Mouse (Mus musculus) cerebellum, adult 18-20 months (tissue): ENCODE measurements around the gene Gast.
"Not testable (repeated sequence)": the region's sequence is repeated elsewhere in the genome, so short reads cannot be mapped to it uniquely, and the experiment has no call there.

Experiments
- DNase-seq, 2 experiments: peaks; one replicate each; pipeline ENCODE4 v3.0.0; 2021

Gene Gast

DNA sequence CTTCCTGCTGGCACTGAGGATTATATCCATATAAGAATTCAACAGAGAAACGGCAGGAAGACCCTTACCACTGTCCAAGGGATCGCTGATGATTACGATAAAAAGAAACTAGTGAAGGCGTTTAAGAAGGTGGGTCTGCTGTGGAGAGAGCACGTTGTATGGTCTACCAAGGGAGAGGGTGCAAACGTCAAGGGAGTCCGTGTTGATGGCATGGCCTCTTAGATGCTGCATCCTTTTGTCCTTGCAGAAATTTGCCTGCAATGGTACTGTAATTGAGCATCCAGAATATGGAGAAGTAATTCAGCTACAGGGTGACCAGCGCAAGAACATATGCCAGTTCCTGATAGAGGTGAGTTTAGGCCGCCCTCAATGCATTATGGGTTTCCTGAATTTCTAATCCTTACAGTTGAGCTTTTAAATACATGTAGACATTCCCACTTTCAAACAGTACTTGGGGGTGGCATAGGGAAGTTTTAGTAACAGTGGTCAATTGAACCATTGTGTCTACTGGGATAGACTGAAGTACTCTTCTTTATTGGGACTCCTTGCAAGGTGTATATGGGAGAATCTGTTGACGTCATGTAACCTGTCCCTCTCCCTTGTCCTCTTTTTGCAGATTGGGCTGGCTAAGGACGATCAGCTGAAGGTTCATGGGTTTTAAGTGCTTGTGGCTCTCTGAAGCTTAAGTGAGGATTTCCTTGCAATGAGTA, 13.4 kb upstream of the Gast start:
- DNase-seq = peak in 1 of 2 experiments; percentile 23

DNA sequence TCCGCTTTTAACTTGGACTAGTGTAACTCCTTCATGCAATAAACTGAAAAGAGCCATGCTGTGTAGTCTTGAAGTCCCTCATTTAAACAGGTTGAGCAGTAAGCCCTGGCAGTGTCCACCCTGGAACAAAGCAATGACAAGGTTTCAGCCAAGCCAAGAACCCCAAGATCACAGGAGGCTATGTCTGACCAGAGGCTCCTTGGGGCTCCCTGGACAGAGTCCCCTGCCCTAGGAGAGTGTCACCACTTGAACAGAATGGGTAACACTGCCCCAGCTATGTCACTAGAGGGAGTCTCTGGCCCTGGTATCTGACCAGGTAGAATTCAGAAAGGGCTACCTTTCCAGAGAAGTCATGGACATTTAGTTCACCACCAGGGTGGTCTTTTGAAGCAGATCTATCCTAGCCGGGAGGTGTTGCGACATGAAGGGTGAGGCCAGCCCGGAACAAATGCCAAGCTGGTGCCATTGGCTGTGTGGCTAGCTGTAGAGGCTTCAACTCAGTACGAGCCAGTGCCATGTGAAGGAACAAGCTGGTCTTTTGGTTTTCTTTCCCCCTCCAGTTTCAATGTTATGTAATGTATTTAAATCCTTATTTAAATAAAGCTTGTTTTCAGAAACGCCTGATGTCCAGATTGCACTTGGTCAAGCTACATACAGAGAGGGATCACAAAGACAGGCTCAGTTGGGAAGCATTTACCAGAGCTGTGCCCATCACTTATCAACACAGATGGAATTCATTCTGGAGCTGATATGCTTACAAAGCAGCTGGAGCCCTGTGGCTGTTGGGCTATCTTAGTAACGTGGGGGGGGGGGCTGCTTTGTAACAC, 12.5 kb upstream of the Gast start:
- DNase-seq = not testable (repeated sequence)

DNA sequence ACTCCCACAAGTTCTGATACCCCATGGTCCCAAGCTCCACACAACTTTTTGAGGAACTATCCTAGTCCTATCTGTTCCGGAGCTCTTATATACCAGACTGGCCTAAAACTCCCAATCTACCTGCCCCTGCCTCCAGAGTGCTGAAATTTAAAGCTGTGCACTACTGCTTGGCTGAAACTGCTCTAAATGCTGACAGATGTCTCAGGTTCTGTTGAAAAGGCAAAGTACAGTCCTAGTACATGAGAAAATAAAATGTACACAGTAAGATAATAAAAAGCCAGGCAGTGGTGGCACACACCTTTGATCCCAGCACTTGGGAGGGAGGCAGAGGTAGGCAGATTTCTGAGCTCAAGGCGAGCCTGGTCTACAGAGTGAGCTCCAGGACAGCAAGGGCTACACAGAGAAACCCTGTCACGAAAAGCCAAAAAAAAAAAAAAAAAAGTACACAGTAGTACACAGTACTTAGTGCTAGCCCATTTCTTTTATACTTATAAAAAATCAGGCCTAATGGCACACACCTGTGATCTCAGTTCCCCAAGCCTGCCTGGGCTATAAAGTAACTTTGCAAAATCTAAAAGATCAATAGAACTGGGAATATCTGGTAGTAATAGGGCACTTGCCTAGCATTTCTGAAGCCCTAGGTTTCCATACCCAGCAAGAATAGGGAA, 11.5 kb upstream of the Gast start:
- no peak for DNase-seq

DNA sequence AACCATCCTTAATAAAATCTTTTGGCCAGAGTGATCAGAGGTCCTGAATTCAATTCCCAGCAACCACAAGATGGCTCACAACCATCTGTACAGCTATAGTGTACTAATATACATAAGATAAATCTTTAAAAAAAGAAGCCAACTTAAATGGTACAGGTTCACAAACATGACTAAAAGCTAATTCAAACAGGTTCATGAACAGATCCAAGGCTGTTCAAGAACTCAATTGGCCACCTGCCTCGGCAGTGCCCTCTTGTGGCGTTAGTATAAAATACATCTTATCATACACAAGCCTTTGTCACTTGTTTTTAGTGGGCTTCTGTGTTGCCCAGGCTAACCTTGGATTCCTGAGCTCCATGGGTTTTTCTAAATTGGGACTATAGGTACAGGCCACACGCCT, 10.6 kb upstream of the Gast start:
- peak; percentile 50 to 66 for DNase-seq

DNA sequence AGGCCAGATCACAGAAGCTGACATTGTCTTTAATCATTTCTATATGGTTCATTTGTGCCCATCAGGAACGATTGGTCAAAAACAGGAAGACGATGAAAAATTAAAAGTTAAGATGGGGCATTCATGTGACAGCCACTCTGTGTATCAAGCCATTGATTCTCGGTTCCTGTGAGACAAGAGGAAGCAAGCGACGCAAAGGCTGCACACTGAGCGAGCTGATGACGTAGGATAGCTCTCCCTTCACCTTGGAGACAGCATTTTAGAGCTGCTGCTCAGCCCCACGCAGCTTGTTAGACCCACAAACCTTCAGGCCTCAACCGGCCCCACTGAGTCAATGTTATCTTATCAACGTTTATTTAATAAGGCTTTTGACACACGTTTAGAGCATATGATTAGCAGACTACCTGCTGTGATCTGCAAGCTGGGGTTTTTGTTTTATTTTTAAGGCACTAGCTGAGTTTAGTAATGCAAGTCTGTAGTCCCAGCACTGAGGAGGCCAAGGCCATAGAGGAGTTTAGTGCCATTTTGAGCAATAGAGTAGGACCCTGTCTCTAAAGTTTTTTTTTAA, 9.1 kb upstream of the Gast start:
- DNase-seq = no peak

DNA sequence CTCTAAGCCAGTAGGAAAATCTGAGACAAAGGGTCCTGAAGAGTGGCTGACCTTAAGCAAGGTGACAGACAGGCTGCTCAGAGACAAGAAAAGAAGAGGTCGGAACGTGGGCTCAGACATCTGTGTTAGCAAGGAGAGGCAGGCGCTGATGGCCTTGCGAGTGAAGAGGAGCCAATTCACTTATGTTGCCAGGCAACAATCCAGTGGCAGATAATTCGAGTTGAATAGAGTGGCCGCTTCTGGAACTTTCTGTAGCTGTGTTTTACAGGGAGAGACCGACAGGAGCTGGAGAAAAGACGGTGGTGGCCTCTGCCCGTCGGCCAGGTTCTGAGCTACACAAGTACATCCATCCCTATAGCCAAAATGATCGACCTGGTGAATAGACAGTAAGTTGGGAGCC, 6.9 kb upstream of the Gast start:
- no peak for DNase-seq

DNA sequence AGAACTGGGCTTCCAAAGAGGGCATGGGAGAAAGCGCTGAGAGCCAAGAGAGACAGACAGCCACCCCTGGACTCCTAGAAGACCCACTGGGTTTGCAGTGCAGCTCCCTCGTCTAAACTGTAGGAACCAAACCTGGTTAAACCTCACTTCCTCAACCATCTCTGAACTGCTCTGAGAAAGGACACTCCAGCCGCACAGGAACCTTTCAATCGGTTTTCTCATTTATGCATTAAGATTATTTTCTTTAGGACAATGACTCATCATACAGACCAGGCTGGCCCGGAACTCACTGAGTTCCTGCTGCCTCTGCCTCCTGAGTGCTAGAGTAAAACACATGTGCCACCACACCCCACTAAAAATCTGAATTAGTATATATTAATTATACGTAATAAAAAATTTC, 6.4 kb upstream of the Gast start:
- DNase-seq = no peak

DNA sequence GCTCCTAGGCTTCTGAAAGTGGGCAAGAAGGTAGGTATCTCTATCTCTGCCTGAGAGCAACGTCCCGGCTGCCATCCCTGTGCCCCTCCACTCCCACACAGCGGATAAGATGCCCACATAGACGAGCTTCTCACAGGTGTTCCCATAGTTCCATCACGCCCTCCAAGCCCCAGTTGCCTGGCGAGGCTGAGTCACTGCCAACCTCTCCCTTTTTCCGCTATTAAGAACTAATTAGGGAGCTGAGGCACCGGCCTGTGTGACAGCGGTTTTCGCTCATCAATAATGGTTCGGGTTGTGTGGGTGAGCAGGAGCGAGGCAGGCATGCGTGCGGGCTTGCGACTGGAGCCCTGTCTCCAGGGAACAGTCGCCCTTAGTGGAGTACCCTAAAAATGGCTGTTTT, 4.0 kb upstream of the Gast start:
- DNase-seq = no peak

DNA sequence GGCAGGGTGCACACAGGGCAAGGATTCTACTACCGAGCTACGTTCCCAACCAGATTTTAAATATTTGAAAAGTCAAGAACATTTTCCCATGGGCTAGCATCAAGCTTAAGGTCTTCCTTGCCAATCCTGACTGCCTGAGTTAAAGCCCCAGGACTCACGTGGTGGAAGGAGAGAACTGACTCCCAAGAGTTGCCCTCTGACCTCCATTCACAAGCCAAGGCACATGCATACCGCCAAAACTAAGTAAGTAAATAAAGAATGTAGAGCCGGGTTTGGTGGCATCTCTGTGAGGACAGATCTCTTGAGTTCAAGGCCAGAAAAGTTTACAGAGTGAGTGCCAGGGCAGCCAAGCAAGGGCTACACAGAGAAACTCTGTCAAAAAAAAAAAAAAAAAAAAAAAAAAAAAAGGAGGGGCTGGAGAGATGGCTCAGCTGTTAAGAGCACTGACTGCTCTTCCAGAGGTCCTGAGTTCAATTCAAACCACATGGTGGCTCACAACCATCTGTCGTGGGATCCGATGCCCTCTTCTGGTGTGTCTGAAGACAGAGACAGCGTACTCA, 3.3 kb upstream of the Gast start:
- DNase-seq = not testable (repeated sequence)

DNA sequence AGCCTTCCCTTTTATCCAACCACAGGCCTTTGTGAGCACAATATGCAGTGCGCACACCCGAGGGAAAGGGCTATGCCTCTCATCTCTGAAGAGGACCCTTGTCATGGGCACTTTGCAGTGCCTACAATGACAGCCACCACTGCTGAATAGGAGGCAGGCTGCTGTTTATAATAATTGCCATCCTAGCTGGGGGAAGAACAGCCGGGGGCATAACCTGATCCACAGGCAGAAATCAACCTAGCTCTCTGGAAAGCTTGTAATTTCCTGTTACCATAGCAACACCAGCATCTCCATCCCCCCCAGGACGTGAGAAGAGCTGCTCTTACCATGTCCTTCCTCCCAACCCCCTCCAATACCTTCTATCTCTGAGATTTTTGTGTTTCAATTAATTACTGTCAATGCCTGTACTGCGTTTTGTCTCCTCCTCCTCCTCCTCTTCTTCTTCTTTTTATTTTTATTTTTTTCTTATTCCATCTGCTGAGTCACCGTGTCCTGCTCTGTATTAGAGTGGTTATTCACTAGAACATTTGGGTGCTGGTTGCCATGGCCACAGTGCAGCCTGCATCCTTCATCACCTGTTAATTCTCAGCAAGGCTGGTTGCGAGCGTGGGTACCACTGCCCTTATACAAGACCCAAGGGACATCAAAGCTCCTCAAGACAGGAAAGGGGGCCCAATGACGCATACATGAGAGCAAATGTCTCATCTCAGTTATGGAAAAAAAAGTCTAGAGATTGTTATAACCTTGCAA, 1.3 kb upstream of the Gast start:
- no peak for DNase-seq

DNA sequence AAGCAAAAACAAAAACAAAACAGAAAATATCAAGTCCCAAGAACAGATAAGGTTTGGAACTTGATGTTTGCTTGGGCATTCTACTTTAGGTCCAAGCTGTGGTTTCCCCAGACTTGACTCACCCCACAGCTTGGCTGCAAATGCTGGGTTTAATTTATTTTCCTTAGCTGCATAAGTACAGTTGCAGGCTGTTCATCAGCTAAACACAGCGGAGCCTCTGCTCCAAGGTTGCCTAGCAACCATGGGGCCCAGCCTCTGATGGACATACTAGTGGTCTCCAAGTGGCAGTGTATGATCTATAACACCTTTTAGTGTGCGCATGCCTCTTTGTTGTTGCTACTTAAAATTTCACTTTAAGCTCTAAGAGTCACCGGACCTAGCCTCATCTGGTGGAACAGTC, 1.5 kb downstream of the Gast start:
- no peak for DNase-seq

DNA sequence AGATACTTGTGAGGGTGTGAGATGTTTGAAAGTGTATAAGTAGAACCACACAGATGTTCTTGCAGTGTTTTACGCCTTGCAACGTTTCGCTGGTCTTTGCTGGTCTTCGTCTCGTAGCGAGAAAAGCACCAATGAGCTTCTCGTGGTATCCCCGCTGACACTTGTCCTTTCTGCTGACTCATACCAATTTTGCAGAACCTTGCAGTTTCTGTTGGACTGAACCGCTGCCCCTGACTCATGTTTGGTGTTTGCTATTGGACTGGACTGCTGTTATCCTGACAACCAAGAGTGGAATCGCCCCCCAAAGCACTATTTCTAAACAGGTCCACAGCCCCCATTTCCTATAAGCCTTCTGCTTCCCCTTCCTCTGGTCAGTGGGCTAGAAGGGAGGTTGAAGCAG, 10.1 kb downstream of the Gast start:
- no peak for DNase-seq

DNA sequence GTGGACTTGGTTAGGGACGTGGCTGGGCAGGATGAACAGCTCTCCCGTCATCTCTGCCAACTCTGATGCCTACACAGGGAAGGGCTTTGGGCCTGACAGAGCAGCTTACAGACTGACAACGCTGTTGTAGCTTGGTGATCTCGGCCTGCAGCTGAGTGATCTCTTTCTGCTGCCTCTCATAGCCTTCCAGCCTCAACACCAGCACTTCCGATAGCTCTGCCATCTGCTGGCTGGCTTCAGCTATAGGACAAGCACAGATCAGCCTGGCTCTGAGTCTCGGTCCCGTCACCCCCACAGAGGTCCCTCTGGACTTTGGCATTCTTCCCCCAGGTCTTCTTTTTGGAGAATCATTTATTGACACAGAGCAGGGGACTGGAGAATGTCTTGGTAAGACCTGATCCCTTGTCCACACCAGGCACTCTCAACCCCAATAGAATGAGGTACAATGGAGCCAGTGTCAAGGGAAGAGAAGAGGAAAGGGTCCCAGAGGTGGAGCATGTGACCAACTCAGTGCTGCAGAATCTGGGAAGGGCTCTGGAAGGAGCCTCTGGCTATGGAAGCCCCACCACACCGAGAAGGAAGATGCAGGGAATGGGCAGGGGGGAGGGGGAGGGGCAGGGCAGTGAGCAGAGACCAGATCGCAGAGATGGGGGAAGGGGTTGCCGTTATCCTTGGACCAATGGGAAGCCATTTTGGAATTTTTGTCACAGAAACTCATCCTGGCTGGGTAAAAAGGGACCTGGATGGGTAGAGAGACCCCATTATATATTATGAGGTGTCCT, 18.1 kb downstream of the Gast start:
- DNase-seq = peak in 1 of 2 experiments; percentile 59

DNA sequence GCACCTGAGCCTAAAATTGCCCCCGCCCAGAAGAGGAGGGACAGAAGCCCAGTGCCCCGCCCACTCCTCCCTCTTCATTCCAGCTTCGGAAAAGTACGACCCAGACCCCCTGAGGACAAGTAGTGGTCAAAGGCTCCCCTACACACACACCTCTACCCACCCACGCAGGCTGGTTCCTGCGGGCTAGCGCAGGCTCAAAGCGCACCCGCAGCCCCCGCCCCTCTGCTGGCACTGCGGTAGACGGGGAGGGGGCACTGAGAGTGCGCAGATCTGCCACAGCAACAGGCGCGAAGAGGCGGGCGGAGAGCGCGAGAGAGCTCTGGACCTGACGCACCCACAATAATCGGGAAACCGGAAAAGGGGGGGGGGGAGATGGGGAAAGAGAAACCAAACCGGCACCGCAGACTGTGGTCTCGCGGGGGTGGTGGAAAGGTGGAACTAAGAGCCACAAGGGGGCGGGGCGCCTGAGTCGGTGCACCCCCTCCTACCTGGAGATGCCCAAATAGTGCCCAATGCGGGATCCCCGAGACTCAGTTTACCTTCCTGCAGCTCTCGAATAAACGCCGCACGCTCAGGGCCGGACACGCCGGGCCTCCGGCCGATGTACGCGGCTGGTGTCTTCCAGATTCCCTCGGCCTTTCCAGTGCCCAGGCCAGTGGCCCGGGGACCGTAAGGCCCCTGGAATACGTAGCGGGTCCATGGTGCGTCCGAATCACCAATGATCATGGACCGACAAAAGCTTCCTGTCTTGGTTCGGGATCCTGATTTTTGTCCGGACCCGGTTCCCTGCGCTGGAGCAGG, 21.1 kb downstream of the Gast start:
- DNase-seq = peak; percentile 51 to 52

DNA sequence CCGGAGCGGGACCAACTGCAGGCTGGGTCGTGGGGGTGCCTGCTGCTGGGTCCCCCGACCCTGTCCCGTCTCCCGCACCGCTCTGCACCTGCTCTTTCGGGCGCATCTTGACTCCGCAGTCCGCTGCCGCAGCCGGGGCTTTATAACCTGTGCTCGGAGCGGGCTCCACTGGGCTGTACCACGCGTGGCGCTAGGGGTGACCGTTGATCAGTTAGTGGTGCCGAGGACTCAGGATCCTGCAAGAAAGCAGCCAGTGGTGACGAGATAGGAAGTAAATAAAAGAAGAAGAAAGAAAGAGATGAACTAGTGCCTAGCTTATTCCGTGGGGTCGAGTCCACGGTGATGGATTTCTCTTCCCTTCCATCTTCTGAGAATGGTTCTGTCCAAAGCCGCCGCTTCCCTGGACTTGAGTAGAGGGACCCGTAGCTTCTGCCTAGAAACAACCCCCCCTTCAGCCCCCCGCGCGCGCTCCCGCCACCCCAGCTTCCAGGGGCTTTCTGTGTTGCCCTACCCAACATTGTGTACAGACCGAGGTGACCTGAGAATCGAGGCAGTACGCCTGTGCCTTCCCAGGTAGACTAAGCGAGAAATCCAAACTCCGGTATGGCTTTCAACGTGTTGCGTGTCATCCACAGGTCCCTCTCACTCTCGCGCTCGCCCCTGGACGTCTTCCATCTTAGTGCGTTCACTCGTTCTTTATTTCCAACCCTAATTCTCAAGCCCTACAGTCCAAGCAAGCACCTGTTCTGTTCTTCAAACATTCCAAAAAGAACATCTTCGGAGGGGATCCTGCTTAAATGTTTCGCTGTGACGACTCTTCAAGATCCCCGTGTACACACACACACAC, 22.0 kb downstream of the Gast start, which contains the start of gene Hap1:
Hap1 (minus strand) TSS at position 157 of the 847 bp plus-strand sequence.
- DNase-seq = peak; percentile 80 to 88

DNA sequence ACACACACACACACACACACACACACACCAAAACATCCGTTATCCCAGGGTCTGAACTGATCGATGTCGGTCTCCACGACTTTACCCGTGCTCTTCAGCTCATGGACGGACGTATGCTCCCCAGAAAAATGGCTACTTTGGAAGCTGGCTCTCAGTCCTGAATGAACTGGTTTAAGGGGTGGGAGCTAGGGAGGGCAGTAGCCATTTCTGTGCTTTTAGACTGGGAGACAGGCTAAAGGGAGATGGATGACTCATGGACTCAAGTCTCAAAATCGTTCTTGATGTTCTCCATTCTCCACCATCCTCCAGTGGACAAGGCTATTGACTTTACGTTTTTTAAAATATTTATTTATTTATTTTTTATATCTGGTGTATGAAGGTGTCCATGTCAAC, 22.6 kb downstream of the Gast start:
- no peak for DNase-seq

DNA sequence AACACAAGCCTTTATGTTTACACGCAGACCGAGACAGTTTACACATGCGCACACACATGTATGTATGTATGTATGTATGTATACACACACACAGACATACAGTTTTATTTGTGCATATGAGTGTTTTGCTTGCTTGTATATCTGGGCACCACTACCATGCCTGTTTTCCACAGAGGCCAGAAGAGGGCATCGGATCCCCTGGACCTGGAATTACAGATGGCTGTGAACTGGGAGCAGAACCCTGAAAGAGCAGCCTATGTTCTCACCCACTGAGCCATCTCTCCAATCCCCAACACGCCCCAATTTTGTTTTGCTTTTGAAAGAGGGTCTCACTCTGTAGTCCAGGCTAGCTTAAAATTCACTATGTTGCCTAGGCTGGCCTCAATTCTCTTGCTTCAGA, 23.2 kb downstream of the Gast start:
- peak in 1 of 2 experiments; percentile 39 for DNase-seq

DNA sequence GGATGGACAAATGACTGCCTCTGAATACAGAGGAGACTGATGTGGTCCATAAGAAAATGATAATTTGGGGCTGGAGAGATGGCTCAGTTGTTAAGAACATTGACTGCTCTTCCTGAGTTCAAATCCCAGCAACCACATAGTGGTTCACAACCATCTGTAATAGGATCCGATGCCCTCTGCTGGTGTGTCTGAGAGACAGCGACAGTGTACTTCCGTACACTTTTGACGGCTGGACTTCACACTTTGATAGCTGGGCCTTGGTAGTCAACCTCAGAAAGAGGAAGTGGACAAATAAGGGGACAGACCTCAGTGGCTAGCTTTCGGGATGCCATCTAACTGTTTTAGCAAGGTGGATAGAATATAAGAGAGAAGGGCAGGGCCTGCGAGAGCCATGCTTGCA, 26.0 kb downstream of the Gast start:
- no peak for DNase-seq

DNA sequence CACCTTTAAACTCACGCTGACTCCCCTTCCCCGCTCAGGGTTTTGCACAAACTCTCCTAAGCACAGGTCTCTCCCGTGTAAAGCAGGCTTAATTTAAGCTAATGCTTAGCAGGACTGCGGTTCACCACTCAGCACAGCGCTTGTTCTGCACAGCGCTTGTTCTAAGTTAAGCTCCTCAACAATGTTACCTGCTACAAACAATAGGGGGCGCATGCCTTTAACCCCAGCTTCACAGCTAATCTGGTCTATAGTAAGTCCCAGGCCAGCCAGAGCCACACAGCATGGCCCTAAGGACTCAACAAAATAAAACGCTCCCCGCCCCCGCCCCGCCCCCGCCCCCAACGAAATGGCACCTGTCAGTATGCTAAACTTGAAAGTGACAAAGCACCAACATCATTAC, 26.9 kb downstream of the Gast start:
- DNase-seq = not testable (repeated sequence)
